Mouse (Mus musculus) heart, embryonic 16.5 days (tissue): ENCODE measurements around the gene Lrp6. TPM values are rescaled to one million over a fixed set of nuclear protein-coding genes. Genes with fewer than 3 reads are reported as not detected.

Experiments
- ATAC-seq: fragments of 200-750 bp; cut with Nextera tagmentation; replicated peaks from 2 replicates; pipeline ENCODE4 v1.8.0; 2017; ENCODE audit warnings: moderate number of reproducible peaks; ENCODE audit not compliant: insufficient read depth, low FRiP score; ENCODE audit errors: extremely low read depth
- H3K27ac ChIP-seq: fragments of 300-500 bp; sonication (generic); 2 replicates; pipeline ENCODE4 v1.5.1; 2014; ENCODE audit warnings: mild to moderate bottlenecking, low read length, control low read depth, moderate library complexity
- H3K27me3 ChIP-seq: fragments of 300-500 bp; sonication (generic); 2 replicates; pipeline ENCODE4 v1.6.1; 2014; ENCODE audit warnings: low read length, mixed read lengths; ENCODE audit not compliant: control insufficient read depth, insufficient read depth
- H3K36me3 ChIP-seq: fragments of 300-500 bp; sonication (generic); 2 replicates; pipeline ENCODE4 v1.6.1; 2014; ENCODE audit not compliant: control insufficient read depth, insufficient read depth
- H3K4me1 ChIP-seq: fragments of 300-500 bp; sonication (generic); 2 replicates; pipeline ENCODE4 v1.6.1; 2014; ENCODE audit warnings: low read length, mixed read lengths; ENCODE audit not compliant: control insufficient read depth, insufficient read depth
- H3K4me2 ChIP-seq: fragments of 300-500 bp; sonication (generic); 2 replicates; pipeline ENCODE4 v1.6.1; 2014; ENCODE audit warnings: low read depth, mild to moderate bottlenecking, control low read depth, low read length
- H3K4me3 ChIP-seq: fragments of 300-500 bp; sonication (generic); 2 replicates; pipeline ENCODE4 v1.5.1; 2014; ENCODE audit warnings: mild to moderate bottlenecking, control low read depth, low read length
- H3K9ac ChIP-seq: fragments of 300-500 bp; sonication (generic); 2 replicates; pipeline ENCODE4 v1.6.1; 2014; ENCODE audit warnings: low read length, control low read depth
- H3K9me3 ChIP-seq: fragments of 300-500 bp; sonication (generic); replicated peaks from 2 replicates; pipeline ENCODE4 v1.6.1; 2016; ENCODE audit warnings: low read length; ENCODE audit not compliant: control insufficient read depth
- WGBS: fragments of 180-500 bp; shearing (Covaris S2); extraction: QIAGEN DNeasy Blood & Tissue Kit; methylation state at CpG from one replicate; pipeline ENCODE4 v1.1.7; 2014; 5-methylcytosine and 5-hydroxymethylcytosine counted together
- polyA plus RNA-seq: library from polyadenylated mRNA; unstranded; fragments of >200 nt; fragmentation: Nextera tagmentation; extraction: Ambion mirVana; gene quantifications from 2 replicates; pipeline ENCODE4 v1.2.1, GENCODE M21; 2015

The Lrp6 gene
- polyA plus RNA-seq, 1 experiment from 2014 or later: 21.1 TPM

DNA sequence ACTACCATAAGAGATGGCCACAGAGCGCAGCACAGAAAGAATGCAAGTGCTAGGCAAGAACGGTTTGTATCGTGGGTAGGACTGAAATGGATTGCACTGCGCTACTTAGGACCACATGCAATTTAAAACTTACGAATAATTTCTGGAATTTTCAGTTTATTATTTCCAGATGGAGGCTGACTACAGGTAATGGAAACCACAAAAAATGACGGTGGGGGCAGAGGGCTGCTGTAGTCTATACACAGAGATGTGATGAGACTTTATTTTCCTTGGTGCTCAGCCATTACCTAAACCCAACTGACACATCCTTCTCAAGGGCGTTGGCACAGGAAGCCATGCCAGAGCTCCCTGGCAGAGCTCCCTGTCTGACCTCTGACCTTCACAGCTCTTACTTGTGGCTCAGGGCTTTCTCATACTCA lies 93.6 kb downstream of the Lrp6 start:
- H3K36me3 ChIP-seq: peaks cover 12% of the 10 kb centered on the region
- H3K4me2 ChIP-seq: no peak overlapping the region
- no peaks in the 10 kb centered on the region for H3K27me3 ChIP-seq
- no peak overlapping the region for H3K4me3 ChIP-seq
- peaks cover 21% of the 10 kb centered on the region for H3K4me1 ChIP-seq
- H3K27ac ChIP-seq: no peak overlapping the region
- no peak overlapping the region for H3K9ac ChIP-seq
- no peak for ATAC-seq
- H3K9me3 ChIP-seq: no peaks in the 10 kb centered on the region
- WGBS: 82% methylated on average over 7 of the region's 7 CpGs

DNA sequence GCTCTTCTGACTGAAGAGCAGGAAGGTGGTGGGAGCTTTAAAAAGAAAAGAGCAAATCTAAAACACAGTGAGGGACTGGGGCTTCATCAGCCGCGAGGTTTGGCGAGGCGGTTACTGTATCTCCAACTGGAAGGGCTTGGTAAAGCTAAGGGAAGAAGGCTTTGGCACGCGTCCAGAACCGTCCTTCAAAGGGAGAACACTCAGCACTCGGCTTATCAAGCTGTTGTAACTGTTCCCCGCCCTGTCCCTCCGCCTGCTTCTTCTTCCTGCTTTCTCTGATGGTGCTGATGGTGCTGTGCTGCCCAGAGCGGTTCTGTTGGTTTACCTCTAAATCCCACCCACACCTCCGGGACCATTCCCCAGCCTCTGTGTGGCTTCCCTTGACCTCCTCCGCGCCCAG lies 95.9 kb downstream of the Lrp6 start:
- no peak overlapping the region for H3K9ac ChIP-seq
- peaks cover 15% of the 10 kb centered on the region for H3K36me3 ChIP-seq
- H3K4me2 ChIP-seq: peak overlapping the region; percentile 57
- H3K4me3 ChIP-seq: peak overlapping the region; percentile 26
- H3K27ac ChIP-seq: peak overlapping the region; percentile 53
- no peaks in the 10 kb centered on the region for H3K27me3 ChIP-seq
- WGBS: 24% methylated on average over 14 of the region's 14 CpGs
- H3K9me3 ChIP-seq: no peaks in the 10 kb centered on the region
- H3K4me1 ChIP-seq: peaks cover 12% of the 10 kb centered on the region
- ATAC-seq: peak; percentile 93

DNA sequence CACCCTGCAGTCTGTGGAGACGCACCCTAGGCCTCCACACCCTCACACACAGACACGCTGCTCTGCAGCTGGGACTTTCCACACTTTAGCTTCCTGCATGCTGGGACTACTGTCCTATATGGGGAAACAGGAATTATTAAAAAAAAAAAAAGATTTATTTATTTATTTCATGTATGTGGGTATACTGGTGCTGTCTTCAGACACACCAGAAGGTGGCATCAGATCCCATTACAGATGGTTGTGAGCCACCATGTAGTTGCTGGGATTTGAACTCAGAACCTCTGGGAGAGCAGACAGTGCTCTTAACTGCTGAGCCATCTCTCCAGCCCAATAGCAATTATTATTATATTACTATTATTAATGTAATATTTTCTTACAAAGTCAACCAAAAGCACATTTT lies 97.5 kb downstream of the Lrp6 start:
- H3K9me3 ChIP-seq: no peaks in the 10 kb centered on the region
- H3K4me2 ChIP-seq: no peak overlapping the region
- no peaks in the 10 kb centered on the region for H3K27me3 ChIP-seq
- H3K9ac ChIP-seq: no peak overlapping the region
- no peak overlapping the region for H3K27ac ChIP-seq
- no peak for ATAC-seq
- WGBS: 91% methylated on average over 2 of the region's 2 CpGs
- peaks cover 25% of the 10 kb centered on the region for H3K36me3 ChIP-seq
- no peak overlapping the region for H3K4me3 ChIP-seq
- H3K4me1 ChIP-seq: peaks cover 12% of the 10 kb centered on the region

DNA sequence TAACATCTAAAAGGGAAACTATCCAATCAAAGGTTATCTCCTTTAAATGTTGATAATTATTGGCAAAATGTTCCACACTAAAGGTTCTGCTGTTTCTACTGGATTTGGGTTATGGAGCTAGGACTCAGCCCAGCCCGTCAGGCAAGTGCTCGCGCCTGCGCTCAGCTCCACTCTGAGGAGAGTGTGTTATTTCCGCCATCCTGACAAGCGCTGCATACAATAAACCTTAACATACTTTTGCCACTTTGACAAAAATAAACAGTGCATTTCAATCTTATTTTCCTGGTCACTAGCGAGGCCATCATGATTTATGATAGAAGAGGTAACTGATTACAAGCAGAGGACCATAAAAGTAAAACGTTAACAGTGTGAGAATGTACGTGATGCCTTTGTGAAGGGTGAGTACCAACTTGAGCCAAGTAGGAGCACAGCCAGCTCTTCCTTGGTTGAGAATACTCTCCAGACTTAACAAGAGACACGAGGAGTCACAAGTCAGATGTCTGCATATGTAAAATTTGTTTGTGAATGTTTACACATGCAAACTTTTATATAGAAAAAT lies 100.0 kb downstream of the Lrp6 start:
- no peaks in the 10 kb centered on the region for H3K9me3 ChIP-seq
- no peak overlapping the region for H3K27ac ChIP-seq
- no peaks in the 10 kb centered on the region for H3K27me3 ChIP-seq
- peaks cover 12% of the 10 kb centered on the region for H3K4me1 ChIP-seq
- no peak for ATAC-seq
- 88% methylated on average over 10 of the region's 10 CpGs for WGBS
- H3K4me2 ChIP-seq: no peak overlapping the region
- H3K9ac ChIP-seq: no peak overlapping the region
- H3K36me3 ChIP-seq: peaks cover 34% of the 10 kb centered on the region
- H3K4me3 ChIP-seq: no peak overlapping the region

DNA sequence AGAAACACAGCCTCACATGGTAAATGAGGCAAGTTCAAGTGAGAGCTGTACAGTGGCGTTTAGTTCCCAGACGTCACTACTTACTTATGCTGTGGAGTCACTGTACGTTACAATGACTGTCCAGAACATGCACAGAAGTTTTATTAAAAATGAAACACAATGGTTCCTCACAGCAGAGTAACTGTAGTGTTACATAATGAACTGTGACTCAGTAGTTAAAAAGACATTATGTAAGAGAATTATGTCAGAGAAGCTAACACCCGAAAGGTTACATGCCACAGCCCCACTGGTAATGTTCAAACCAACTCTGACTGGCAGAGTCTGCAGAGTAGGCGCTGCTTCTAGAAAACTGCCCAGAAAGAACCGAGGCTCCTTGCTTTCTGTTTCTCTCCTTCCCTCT lies 105.6 kb downstream of the Lrp6 start:
- Histone ChIP-seq H3K27me3 (no peaks in the 10 kb centered on the region), H3K36me3 (peaks cover 59% of the 10 kb centered on the region), H3K9me3 (no peaks in the 10 kb centered on the region), H3K4me1 (no peaks in the 10 kb centered on the region), H3K27ac (no peak overlapping the region), H3K4me2 (no peak overlapping the region), H3K9ac (no peak overlapping the region), H3K4me3 (no peak overlapping the region)
- ATAC-seq: no peak
- 83% methylated on average over 6 of the region's 6 CpGs for WGBS

DNA sequence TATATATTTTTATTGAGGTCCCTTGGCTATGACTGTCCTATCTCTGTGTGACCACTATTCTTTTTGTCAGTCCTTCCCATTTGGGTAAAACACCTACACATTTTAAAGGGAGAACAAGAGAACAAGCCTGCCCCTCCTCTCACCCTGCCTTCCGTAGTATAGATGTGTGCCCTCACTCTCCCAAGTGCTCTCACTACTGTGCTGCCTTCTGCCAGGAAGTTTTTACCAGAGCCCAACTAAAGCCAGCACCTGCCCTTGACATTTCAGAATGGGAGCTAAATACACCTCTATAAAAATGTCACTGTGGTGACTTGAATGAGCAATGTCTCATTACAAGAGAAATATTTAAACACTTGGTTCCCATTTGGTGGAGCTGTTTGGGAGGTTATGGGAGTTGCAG lies 108.4 kb downstream of the Lrp6 start:
- WGBS: 83% methylated on average over 1 of the region's 1 CpGs
- H3K27ac ChIP-seq: no peak overlapping the region
- H3K36me3 ChIP-seq: peaks cover 68% of the 10 kb centered on the region
- no peak for ATAC-seq
- no peaks in the 10 kb centered on the region for H3K27me3 ChIP-seq
- no peaks in the 10 kb centered on the region for H3K4me1 ChIP-seq
- no peak overlapping the region for H3K4me2 ChIP-seq
- no peak overlapping the region for H3K4me3 ChIP-seq
- no peaks in the 10 kb centered on the region for H3K9me3 ChIP-seq
- no peak overlapping the region for H3K9ac ChIP-seq

DNA sequence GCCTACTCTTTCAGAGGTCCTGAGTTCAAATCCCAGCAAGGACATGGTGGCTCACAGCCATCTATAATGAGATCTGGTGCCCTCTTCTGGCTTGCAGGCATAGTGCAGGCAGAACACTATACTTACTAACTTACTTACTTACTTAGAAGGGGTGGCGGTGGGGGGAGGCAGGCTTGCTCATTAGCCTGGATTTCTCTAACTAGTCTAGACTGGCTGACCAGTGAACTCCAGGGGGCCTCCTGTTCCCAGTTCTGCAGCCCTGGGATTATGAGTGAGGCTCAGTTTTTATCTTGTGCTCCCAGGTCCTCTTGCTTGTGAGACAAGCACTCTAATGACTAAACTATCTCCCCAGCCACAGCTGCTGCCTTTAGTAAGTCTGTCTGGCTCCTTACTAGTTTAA lies 112.7 kb downstream of the Lrp6 start:
- Histone ChIP-seq H3K4me3 (no peak overlapping the region), H3K27ac (no peak overlapping the region), H3K9me3 (no peaks in the 10 kb centered on the region), H3K27me3 (no peaks in the 10 kb centered on the region), H3K4me1 (no peaks in the 10 kb centered on the region), H3K4me2 (no peak overlapping the region), H3K36me3 (peaks cover 75% of the 10 kb centered on the region), H3K9ac (no peak overlapping the region)
- ATAC-seq: no peak
- 86% methylated on average over 1 of the region's 1 CpGs for WGBS

DNA sequence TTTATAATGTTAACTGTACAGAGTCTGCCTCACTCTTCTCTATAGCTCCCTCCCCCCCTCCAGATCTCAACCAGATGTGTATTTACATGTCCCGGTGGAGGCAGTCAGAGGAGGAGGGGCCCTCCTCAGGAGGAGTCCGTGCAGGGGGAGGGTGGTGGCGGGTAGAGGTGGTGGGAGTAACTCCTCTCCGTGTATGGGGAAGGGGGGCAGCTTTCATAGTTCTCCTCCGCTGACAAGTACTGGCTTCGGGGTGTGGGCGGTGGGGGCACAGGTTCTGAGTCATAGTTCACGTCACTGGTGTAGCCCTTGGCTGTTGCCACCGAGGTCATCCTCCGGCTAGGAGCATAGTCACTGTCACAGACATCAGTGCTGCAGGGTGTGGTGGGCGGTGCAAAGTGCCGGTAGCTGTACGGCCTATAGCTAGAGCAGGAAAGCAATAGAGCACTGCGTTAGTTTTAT lies 116.1 kb downstream of the Lrp6 start:
- peaks cover 51% of the 10 kb centered on the region for H3K36me3 ChIP-seq
- 58% methylated on average over 14 of the region's 14 CpGs for WGBS
- no peak for ATAC-seq

DNA sequence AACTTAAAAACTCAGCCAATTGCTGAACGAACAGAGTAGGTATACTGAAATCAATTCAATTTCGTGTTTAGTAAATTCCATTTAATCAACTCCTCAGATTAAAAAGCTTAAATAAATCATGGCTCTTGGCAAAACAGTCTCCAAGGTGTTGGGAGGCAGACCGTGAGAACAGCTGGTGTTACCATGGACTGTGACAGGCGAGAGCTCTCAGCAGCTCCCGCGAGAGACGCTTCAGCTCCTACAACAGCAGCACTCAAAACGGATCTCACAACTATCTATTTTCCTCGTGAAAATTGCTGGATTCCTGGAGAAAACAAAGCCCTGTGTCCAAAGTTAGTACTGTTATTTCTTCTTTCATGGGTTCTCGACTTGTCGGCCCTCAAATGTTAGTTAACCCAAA lies 116.8 kb downstream of the Lrp6 start:
- no peak overlapping the region for H3K9ac ChIP-seq
- ATAC-seq: no peak
- H3K9me3 ChIP-seq: 0 out of 2 replicates have a peak, but pooled peaks cover 3% of the 10 kb centered on the region
- H3K4me2 ChIP-seq: no peak overlapping the region
- no peaks in the 10 kb centered on the region for H3K27me3 ChIP-seq
- no peak overlapping the region for H3K4me3 ChIP-seq
- no peak overlapping the region for H3K27ac ChIP-seq
- H3K4me1 ChIP-seq: no peaks in the 10 kb centered on the region
- H3K36me3 ChIP-seq: peaks cover 49% of the 10 kb centered on the region
- WGBS: 64% methylated on average over 11 of the region's 11 CpGs

More for the DNA sequence above, 116.1 kb downstream of the Lrp6 start:
- Histone ChIP-seq H3K4me2 (no peak overlapping the region), H3K4me3 (no peak overlapping the region), H3K27ac (no peak overlapping the region), H3K9ac (no peak overlapping the region), H3K27me3 (no peaks in the 10 kb centered on the region), H3K4me1 (no peaks in the 10 kb centered on the region), H3K9me3 (no peaks in the 10 kb centered on the region)
